13 mouse cellular contexts compared by ENCODE assay signal in genomic region chr11:79779756-79780155, GRCm38 (mm10).
DNase-seq lines count a peak whose midpoint lies in the region; ATAC-seq lines count a peak whose summit lies in the region.
"Had no signal": no experiment of that assay in that cellular context is flagged by ENCODE, and none has a peak within 500 bp of the region (broad histone marks: within the 10 kb centered on the region; RNA-seq: fewer than 3 reads in every experiment).

No protein-coding gene starts in this region.

- 47% methylated on average over 5 of the region's 5 CpGs for whole genome bisulfite sequencing in lung, embryonic 15.5 days

- no peak for ATAC-seq in lung, embryonic 15.5 days (ENCODE audit: borderline replicate concordance, extremely low read depth, low FRiP score, low TSS enrichment)

- H3K4me1 ChIP-seq in lung, embryonic 15.5 days, result peaks cover 28% of the 10 kb centered on the region

- peak; percentile 59 for DNase-seq in embryo, embryonic 10 days (ENCODE audit: low spot score)
- no peak for DNase-seq in embryo, embryonic 9.5 days (ENCODE audit: extremely low spot score)
- DNase-seq in lung, postnatal 4 days, result no peak
- peak; percentile 53 for DNase-seq in ZHBTc4 (ENCODE audit: low read depth, low spot score)
- peak; percentile 44 for DNase-seq in retina, embryonic 14.5 days (ENCODE audit: low spot score)
- no peak for DNase-seq in cerebellum, adult 11-12 months
- DNase-seq in left cerebral cortex, postnatal 10 days (ENCODE audit: extremely low spot score in 1 of 2, low spot score in 2 of 2), result no peak
- DNase-seq: thymus, adult 18-20 months had no signal

- no peak overlapping the region for H3K9ac ChIP-seq in lung, embryonic 15.5 days
- H3K9ac ChIP-seq: heart, embryonic 13.5 days; hindbrain, embryonic 15.5 days; kidney, embryonic 15.5 days; limb, embryonic 12.5 days had no signal

- intact Hi-C loops in left cerebral cortex, postnatal 10 days (cut with DNase I), result no loop called here

- no peak overlapping the region for H3K4me2 ChIP-seq in lung, embryonic 15.5 days
- H3K4me2 ChIP-seq: heart, embryonic 13.5 days; hindbrain, embryonic 15.5 days; kidney, embryonic 15.5 days; limb, embryonic 12.5 days had no signal

- H3K27ac ChIP-seq in lung, embryonic 15.5 days, result 0 out of 2 replicates have a peak overlapping the region, but pooled peaks have one; percentile 37
- H3K27ac ChIP-seq: heart, embryonic 13.5 days; hindbrain, embryonic 15.5 days; kidney, embryonic 15.5 days; limb, embryonic 12.5 days had no signal

- no peaks in the 10 kb centered on the region for H3K9me3 ChIP-seq in lung, embryonic 15.5 days
- H3K9me3 ChIP-seq: heart, embryonic 13.5 days; hindbrain, embryonic 15.5 days; kidney, embryonic 15.5 days; limb, embryonic 12.5 days had no signal

- H3K36me3 ChIP-seq in lung, embryonic 15.5 days, result no peaks in the 10 kb centered on the region
- H3K36me3 ChIP-seq: heart, embryonic 13.5 days; hindbrain, embryonic 15.5 days; kidney, embryonic 15.5 days; limb, embryonic 12.5 days had no signal

- H3K4me3 ChIP-seq in lung, embryonic 15.5 days, result no peak overlapping the region
- H3K4me3 ChIP-seq: heart, embryonic 13.5 days; hindbrain, embryonic 15.5 days; kidney, embryonic 15.5 days; limb, embryonic 12.5 days had no signal

- no peaks in the 10 kb centered on the region; the same call in 1 of the 2 replicates for H3K27me3 ChIP-seq in lung, embryonic 15.5 days
- H3K27me3 ChIP-seq: heart, embryonic 13.5 days; hindbrain, embryonic 15.5 days; kidney, embryonic 15.5 days; limb, embryonic 12.5 days had no signal

Comparison
In these comparisons a context has a peak if more than half of its experiments do, and no peak if none do; other contexts are left out.
1. DNase-seq: peak in embryo, embryonic 10 days (single experiment), ZHBTc4 (single experiment) and retina, embryonic 14.5 days (single experiment); none in embryo, embryonic 9.5 days (single experiment), lung, postnatal 4 days (0 of 2), cerebellum, adult 11-12 months (single experiment) and left cerebral cortex, postnatal 10 days (0 of 2).